Mouse (Mus musculus) cortical plate, adult 2 months (tissue): ENCODE measurements around the gene Dhrs2. TPM values are rescaled to one million over a fixed set of nuclear protein-coding genes. Genes with fewer than 3 reads are reported as not detected.

Source experiments
- H3K27ac ChIP-seq: fragments of 200-500 bp; 2 replicates; pipeline ENCODE4 v1.5.1; 2012; ENCODE audit warnings: low read length, control low read depth, inconsistent platforms; ENCODE audit not compliant: insufficient read depth
- H3K4me1 ChIP-seq: fragments of 200-500 bp; 2 replicates; pipeline ENCODE4 v1.6.1; 2011; ENCODE audit warnings: low read length; ENCODE audit not compliant: control insufficient read depth, insufficient read depth
- H3K4me3 ChIP-seq: fragments of 200-500 bp; 2 replicates; pipeline ENCODE4 v1.5.1; 2011; ENCODE audit warnings: mild to moderate bottlenecking, low read length, control low read depth; ENCODE audit not compliant: insufficient read depth
- CTCF ChIP-seq: fragments of 200-500 bp; IDR thresholded peaks from 2 replicates; pipeline ENCODE4 v1.5.1; 2011; ENCODE audit warnings: mild to moderate bottlenecking, control low read depth, low read length; ENCODE audit not compliant: insufficient read depth; ENCODE audit errors: extremely low read depth
- POLR2A ChIP-seq: fragments of 200-500 bp; IDR thresholded peaks from 2 replicates; pipeline ENCODE4 v1.6.1; 2011; ENCODE audit warnings: mild to moderate bottlenecking, low read length, control low read depth; ENCODE audit not compliant: insufficient read depth; ENCODE audit errors: extremely low read depth
- polyA plus RNA-seq: library from polyadenylated mRNA; depleted of rRNA; stranded (reverse); fragments of >200 nt; gene quantifications from 2 replicates; pipeline ENCODE4 v1.2.3, GENCODE M21; 2012; rRNA removed

Dhrs2 gene
- 0.13 TPM in 1 of 2 replicates, not detected in the other for polyA plus RNA-seq

GRCm38 (mm10) chr14:55221707-55222106, at the start of gene Dhrs2:
Gene Dhrs2, plus strand, starts transcription at chr14:55222007.
- Histone ChIP-seq H3K4me3 (no peak within 1 kb of the TSS), H3K27ac (no peak within 1 kb of the TSS), H3K4me1 (no peaks in the 10 kb centered on the region)
- TF ChIP-seq CTCF (no peak), POLR2A (no peak)

DNA sequence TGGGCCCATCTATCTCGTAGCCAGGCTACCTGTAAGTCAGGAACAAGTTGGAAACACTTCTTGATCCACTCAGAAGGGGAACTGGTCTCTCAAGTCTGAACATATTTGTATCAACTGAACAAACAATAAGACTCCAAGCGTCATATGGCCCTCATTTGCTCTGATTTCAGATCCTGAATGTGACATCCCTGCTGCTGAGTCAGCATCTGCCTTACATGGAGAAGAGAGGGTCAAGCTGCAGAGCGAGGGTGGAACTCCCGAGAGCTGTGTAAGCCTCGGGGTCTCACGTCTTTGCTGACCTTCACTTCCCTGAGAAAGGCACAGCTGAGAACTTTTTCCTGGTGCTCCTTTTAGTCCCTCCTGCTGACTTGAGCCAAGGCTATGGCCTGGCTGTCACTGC, 47.6 kb upstream of the Dhrs2 start:
- Histone ChIP-seq H3K4me1 (no peaks in the 10 kb centered on the region), H3K27ac (no peak overlapping the region), H3K4me3 (no peak overlapping the region)
- TF ChIP-seq POLR2A: no peak
- no peak for TF ChIP-seq CTCF

DNA sequence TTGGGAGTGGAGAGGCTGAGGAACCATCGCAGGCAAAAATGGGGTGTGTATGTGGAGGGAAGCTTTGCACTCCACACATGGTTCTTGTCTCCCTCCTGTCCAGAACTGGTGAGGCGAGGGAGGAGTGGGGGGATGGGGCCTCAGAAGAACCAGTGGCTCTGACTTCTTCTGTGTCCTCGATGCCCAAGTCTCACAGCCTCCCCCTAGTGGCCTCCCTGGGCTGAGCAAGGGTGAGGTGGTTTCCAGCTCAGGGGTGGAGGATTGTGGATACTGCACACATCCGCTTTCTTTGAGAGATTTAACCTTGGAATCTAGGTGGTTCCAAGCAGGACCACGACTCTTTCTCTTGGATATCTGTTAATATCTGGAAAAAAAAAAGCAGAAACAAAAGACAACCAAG, 44.5 kb upstream of the Dhrs2 start:
- H3K4me1 ChIP-seq: no peaks in the 10 kb centered on the region
- no peak overlapping the region for H3K27ac ChIP-seq
- TF ChIP-seq CTCF (peak; percentile 74), POLR2A (no peak)
- no peak overlapping the region for H3K4me3 ChIP-seq

GRCm38 (mm10) chr14:55180951-55181350, 40.9 kb upstream of the Dhrs2 start:
- Histone ChIP-seq H3K4me1 (no peaks in the 10 kb centered on the region), H3K4me3 (no peak overlapping the region), H3K27ac (no peak overlapping the region)
- TF ChIP-seq CTCF: no peak
- no peak for TF ChIP-seq POLR2A

DNA sequence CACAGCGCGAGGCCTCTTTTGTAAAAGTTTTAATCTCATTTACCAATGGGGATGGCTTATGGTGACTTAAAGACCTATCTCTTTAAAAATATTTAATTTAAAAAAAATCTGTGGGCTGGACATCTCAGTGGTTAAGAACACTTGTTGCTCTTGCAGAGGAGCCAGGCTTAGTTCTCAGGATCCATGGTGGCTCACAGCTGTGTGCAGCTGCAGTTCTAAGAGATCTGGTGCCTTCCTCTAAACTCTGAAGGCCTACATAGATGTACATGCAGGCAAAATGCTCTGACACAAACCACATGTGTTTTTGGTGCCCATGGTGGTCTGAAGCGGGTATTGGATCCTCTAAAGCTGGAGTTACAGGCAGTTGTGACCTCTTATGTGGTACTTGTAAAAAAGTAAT, 38.6 kb upstream of the Dhrs2 start:
- H3K4me3 ChIP-seq: no peak overlapping the region
- peaks cover 2% of the 10 kb centered on the region for H3K4me1 ChIP-seq
- TF ChIP-seq CTCF (no peak), POLR2A (no peak)
- H3K27ac ChIP-seq: no peak overlapping the region

DNA sequence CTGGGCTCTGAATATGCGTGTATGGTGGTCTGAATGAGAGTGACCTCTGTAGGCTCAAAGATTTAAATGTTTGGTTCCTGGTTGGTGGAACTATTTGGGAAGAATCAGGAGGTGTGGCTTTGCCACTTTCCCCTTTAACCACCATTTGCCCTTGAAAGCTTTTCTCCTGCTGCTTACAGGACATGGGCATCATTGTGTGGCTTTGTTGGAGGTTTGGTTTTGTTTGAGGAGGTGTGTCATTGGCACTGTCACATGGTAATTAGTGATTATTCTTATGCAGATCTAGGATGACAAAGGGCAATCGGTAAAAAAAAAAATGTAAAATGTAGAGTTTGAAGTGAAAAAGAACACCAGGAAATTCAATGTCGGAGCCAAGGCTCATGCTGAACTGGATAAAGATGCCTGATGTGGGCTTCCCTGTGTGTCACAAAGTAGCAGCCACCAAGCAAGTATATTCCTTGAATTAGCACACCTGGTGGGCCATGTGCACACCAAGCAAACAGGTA, 37.1 kb upstream of the Dhrs2 start:
- Histone ChIP-seq H3K27ac (no peak overlapping the region), H3K4me3 (no peak overlapping the region), H3K4me1 (peaks cover 6% of the 10 kb centered on the region)
- TF ChIP-seq POLR2A: no peak
- TF ChIP-seq CTCF: no peak

DNA sequence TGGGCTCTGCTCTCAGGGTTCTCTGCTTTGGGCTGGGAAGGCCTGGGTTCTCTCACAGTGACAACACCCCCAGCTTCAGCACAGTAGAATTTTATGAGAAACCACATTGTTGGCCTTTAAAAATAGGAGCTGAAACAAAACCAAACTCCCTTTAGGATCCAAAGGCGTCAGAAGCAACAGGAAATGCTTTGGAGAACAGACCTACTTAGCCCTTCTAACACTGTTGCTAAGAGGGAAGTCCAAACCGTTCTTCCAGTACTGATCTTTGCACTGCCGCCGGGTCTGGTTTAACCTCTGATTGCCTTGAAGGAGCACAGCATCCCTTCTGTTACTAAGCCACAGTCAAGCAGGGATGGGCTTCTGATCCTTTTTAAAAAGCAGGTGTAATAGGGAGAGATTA, 33.3 kb upstream of the Dhrs2 start:
- Histone ChIP-seq H3K27ac (peak overlapping the region; percentile 70), H3K4me3 (no peak overlapping the region), H3K4me1 (peaks cover 11% of the 10 kb centered on the region)
- TF ChIP-seq POLR2A (no peak), CTCF (no peak)

DNA sequence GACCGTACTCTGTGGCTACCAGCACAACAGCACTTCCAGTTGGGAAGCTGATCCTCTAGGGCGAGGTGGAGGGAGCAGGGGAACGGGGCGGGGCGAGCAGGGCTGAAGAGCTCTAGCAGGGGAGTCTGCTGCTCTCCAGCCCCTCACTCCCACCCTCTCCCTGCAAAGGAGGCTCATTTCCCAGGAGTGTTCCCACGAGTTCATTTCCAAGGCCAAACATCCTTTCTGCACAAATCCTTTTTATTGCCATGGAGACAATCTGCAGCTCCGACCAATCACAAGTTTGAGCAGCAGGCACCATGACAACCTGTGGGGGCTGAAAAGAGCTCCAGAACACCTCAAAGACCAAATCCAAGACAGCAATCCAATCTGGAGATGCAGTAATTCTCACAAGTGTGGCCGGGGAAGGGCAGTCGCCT, 32.4 kb upstream of the Dhrs2 start:
- TF ChIP-seq POLR2A: no peak
- peaks cover 11% of the 10 kb centered on the region for H3K4me1 ChIP-seq
- peak overlapping the region; percentile 71 for H3K27ac ChIP-seq
- no peak overlapping the region for H3K4me3 ChIP-seq

GRCm38 (mm10) chr14:55193354-55193753, 28.5 kb upstream of the Dhrs2 start:
- Histone ChIP-seq H3K27ac (no peak overlapping the region), H3K4me1 (peaks cover 8% of the 10 kb centered on the region), H3K4me3 (no peak overlapping the region)
- TF ChIP-seq POLR2A: no peak
- TF ChIP-seq CTCF: no peak

DNA sequence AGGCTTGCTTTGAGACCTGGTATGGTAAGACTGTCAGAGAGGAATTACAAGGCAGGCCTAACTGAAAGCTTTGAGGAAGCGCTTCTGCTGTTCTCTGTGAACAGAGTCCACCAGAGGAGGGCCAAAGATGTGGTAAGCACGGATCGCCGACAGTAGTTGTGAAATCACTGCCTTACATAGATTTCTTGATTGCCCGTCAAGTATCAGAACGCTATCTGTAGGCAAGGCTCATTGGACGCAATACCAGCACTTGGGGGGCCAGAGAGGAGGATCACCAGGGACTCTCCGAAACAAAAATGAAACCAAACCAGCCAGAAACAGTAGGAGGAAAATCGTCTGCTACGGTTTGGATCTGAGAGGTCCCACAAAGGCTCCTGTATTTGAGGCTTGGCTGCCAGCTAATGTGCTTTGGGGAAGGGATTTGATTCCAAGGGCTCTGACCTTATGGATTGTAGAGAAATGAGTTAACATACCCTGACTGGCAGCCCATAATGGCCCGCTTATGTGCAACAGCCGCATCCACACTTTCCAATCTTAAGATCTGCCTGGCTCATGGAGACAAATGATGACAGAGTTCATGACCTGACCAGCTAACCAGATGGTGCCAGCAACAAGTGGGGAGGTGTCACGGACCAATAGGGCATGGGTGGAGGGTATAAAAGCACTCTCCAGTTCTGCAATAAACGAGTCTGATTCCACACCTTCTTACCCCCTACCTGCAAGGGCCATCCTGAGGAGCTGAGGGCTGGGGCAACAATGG, 27.8 kb upstream of the Dhrs2 start:
- no peak for TF ChIP-seq POLR2A
- no peak for TF ChIP-seq CTCF
- H3K4me1 ChIP-seq: peaks cover 5% of the 10 kb centered on the region; the same call in 1 of the 2 replicates
- no peak overlapping the region for H3K4me3 ChIP-seq
- no peak overlapping the region for H3K27ac ChIP-seq
